Mouse (Mus musculus): ENCODE data around the gene Ostn. TPM values are rescaled to one million over a fixed set of nuclear protein-coding genes. Genes with fewer than 3 reads are reported as not detected.
"Not testable (repeated sequence)": the region's sequence is repeated elsewhere in the genome, so short reads cannot be mapped to it uniquely, and the experiment has no call there.

Ostn gene
- not detected in 2 replicates for polyA plus RNA-seq (2015; fragmentation: Nextera tagmentation; extraction: Ambion mirVana)

- ATAC-seq; H3K9ac ChIP-seq (replicated peaks; ENCODE audit: low read depth, low read length); H3K4me1 ChIP-seq (replicated peaks; ENCODE audit: control insufficient read depth, insufficient read depth, low read length); H3K4me3 ChIP-seq (replicated peaks; ENCODE audit: low read length); H3K27ac ChIP-seq (ENCODE audit: low read length); H3K9me3 ChIP-seq (ENCODE audit: control insufficient read depth, low read length); H3K36me3 ChIP-seq (ENCODE audit: control insufficient read depth, insufficient read depth); H3K4me2 ChIP-seq (ENCODE audit: low read length); H3K27me3 ChIP-seq (replicated peaks; ENCODE audit: control insufficient read depth, insufficient read depth, low read length): not testable (repeated sequence)
- 80% methylated on average over 4 of the region's 4 CpGs for WGBS
These were observed at the start of gene Ostn for GRCm38 (mm10) chr16:27307189-27307588. TSS of gene Ostn (plus strand) at chr16:27307489.

DNA sequence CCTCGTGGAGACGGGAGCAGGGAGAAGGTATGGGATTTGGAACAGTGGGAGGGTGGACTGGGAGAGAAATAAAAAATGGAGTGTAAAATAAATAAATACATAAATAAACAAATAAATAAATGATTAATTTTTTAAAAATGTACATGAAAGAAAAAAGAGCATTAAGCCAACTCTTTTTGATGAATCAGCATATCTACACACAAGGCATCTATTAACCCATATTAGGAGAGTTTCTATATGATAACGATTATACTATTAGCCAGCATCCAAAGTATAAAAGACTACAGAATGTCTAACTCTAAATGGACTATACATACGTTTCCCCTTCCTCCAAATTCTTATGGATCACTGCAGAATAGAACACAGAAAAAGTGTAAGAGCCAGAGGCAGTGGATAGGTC, 38.5 kb upstream of the Ostn start:
- Histone ChIP-seq H3K36me3 (ENCODE audit: control insufficient read depth, insufficient read depth) (no peaks in the 10 kb centered on the region), H3K4me3 (replicated peaks; ENCODE audit: low read length) (no peak overlapping the region), H3K4me1 (replicated peaks; ENCODE audit: control insufficient read depth, insufficient read depth, low read length) (no peaks in the 10 kb centered on the region), H3K9me3 (ENCODE audit: control insufficient read depth, low read length) (no peaks in the 10 kb centered on the region), H3K27me3 (replicated peaks; ENCODE audit: control insufficient read depth, insufficient read depth, low read length) (no peaks in the 10 kb centered on the region), H3K9ac (replicated peaks; ENCODE audit: low read depth, low read length) (no peak overlapping the region), H3K27ac (ENCODE audit: low read length) (no peak overlapping the region), H3K4me2 (ENCODE audit: low read length) (no peak overlapping the region)
- WGBS, result 84% methylated on average over 4 of the region's 4 CpGs
- no peak for ATAC-seq

DNA sequence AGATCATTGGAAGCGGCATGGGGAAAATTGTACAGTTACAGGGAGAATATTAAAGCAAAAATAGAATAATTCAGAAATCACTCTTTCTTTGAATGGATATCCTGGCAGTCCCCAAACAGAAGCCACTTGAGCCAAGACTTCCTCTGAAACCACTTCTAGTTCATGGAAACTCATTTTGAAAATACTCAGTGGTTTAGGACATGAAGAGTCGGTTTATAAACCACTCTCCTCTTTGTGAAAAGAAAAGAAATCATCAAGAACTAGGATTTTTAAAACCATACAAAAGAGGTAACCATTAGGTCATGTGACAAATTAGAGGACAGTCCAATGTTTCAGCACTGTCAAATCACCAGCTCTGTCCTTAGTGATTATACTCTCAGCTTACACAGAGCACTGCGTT, 19.9 kb upstream of the Ostn start:
- Histone ChIP-seq H3K9ac (replicated peaks; ENCODE audit: low read depth, low read length) (no peak overlapping the region), H3K4me3 (replicated peaks; ENCODE audit: low read length) (no peak overlapping the region), H3K27me3 (replicated peaks; ENCODE audit: control insufficient read depth, insufficient read depth, low read length) (no peaks in the 10 kb centered on the region), H3K4me2 (ENCODE audit: low read length) (no peak overlapping the region), H3K9me3 (ENCODE audit: control insufficient read depth, low read length) (no peaks in the 10 kb centered on the region), H3K36me3 (ENCODE audit: control insufficient read depth, insufficient read depth) (no peaks in the 10 kb centered on the region), H3K27ac (ENCODE audit: low read length) (no peak overlapping the region), H3K4me1 (replicated peaks; ENCODE audit: control insufficient read depth, insufficient read depth, low read length) (no peaks in the 10 kb centered on the region)
- ATAC-seq, result no peak
- WGBS, result 79% methylated on average over 3 of the region's 3 CpGs

DNA sequence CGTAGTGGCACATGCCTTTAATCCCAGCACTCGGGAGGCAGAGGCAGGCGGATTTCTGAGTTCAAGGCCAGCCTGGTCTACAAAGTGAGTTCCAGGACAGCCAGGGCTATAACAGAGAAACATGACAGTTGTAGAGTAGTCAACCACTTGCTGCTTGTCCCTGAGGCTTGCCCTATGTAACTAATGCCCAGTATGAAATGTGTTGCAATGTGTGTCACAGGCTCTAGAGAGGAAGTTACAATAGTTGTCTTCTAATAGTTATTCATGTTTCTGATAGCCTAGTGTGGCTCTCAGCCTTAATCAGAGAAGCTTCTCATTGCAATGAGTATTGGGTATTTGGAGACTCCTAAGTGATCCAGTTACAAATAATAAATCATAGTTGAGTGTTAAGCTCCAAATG, 10.8 kb upstream of the Ostn start:
- no peak overlapping the region for H3K4me2 ChIP-seq (ENCODE audit: low read length)
- H3K36me3 ChIP-seq (ENCODE audit: control insufficient read depth, insufficient read depth), result no peaks in the 10 kb centered on the region
- 91% methylated on average over 3 of the region's 3 CpGs for WGBS
- no peaks in the 10 kb centered on the region for H3K9me3 ChIP-seq (ENCODE audit: control insufficient read depth, low read length)
- no peaks in the 10 kb centered on the region for H3K27me3 ChIP-seq (replicated peaks; ENCODE audit: control insufficient read depth, insufficient read depth, low read length)
- no peak overlapping the region for H3K27ac ChIP-seq (ENCODE audit: low read length)
- H3K4me3 ChIP-seq (replicated peaks; ENCODE audit: low read length), result no peak overlapping the region
- no peak for ATAC-seq
- H3K4me1 ChIP-seq (replicated peaks; ENCODE audit: control insufficient read depth, insufficient read depth, low read length), result no peaks in the 10 kb centered on the region
- H3K9ac ChIP-seq (replicated peaks; ENCODE audit: low read depth, low read length), result no peak overlapping the region

DNA sequence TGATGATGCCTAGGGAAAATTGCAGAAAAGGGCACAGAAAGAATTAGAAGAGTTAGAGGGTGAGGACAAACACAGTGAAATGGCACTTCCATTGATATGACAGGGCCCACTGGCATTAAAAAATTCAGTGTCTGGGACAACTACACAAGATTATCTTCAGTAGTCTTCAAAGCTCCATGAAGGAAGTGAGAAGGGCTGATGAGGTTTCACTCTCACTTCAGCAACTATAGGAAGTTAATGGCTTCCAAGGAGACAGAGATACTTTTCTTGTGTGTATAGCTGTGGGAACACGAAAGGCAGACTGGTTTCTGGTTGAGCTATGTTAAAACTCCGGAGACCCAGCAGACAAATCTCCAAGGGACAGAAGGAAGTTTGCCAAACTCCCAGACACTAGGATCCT, 10.4 kb upstream of the Ostn start:
- 77% methylated on average over 2 of the region's 2 CpGs for WGBS

DNA sequence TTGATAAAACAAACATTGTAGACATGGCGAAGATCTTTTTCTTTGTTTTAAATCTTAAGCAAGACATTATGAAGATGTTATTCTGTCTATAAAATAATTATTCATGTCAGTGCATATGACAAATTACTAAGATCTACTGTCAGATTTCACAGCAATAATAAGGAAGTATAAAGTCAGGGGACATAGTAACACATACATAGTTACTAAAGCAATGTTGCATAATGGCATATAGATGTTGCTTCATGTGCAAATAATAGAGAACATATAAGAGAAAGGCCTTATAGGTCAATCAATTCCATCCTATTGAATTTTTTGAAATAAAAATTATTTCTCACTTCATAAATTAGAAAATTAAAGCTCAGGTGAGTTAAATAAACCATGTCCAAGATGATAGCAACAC, 11.8 kb downstream of the Ostn start:
- Histone ChIP-seq H3K4me2 (ENCODE audit: low read length) (no peak overlapping the region), H3K36me3 (ENCODE audit: control insufficient read depth, insufficient read depth) (no peaks in the 10 kb centered on the region), H3K27ac (ENCODE audit: low read length) (no peak overlapping the region), H3K27me3 (replicated peaks; ENCODE audit: control insufficient read depth, insufficient read depth, low read length) (no peaks in the 10 kb centered on the region), H3K4me1 (replicated peaks; ENCODE audit: control insufficient read depth, insufficient read depth, low read length) (no peaks in the 10 kb centered on the region), H3K9ac (replicated peaks; ENCODE audit: low read depth, low read length) (no peak overlapping the region), H3K9me3 (ENCODE audit: control insufficient read depth, low read length) (no peaks in the 10 kb centered on the region), H3K4me3 (replicated peaks; ENCODE audit: low read length) (no peak overlapping the region)
- no peak for ATAC-seq
- 84% methylated on average over 1 of the region's 1 CpGs for WGBS

More for the DNA sequence above, 10.4 kb upstream of the Ostn start:
- H3K27me3 ChIP-seq (replicated peaks; ENCODE audit: control insufficient read depth, insufficient read depth, low read length), result no peaks in the 10 kb centered on the region
- H3K4me1 ChIP-seq (replicated peaks; ENCODE audit: control insufficient read depth, insufficient read depth, low read length), result no peaks in the 10 kb centered on the region
- H3K27ac ChIP-seq (ENCODE audit: low read length), result no peak overlapping the region
- H3K4me2 ChIP-seq (ENCODE audit: low read length), result no peak overlapping the region
- H3K4me3 ChIP-seq (replicated peaks; ENCODE audit: low read length), result no peak overlapping the region
- H3K36me3 ChIP-seq (ENCODE audit: control insufficient read depth, insufficient read depth), result no peaks in the 10 kb centered on the region
- H3K9ac ChIP-seq (replicated peaks; ENCODE audit: low read depth, low read length), result no peak overlapping the region
- no peaks in the 10 kb centered on the region for H3K9me3 ChIP-seq (ENCODE audit: control insufficient read depth, low read length)
- ATAC-seq, result no peak

DNA sequence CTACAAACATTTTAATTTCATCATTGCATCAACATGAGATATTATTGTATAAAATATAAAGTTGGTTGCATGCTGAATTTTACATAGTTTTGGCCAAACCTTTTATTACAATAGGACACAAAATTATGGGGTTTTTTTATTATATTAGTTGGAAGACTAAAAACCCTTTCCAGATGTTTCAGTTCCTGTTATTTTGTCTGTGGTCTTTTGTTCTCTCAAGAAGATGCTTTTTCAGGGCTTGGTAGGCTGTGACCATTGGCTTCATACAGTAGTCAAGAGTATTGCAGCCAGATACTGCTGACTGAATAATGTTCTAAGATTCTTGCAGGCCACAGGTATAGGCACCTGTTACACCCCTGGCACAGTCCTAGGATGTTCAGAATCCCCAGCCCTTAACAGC, 14.8 kb downstream of the Ostn start:
- Histone ChIP-seq H3K27ac (ENCODE audit: low read length) (no peak overlapping the region), H3K36me3 (ENCODE audit: control insufficient read depth, insufficient read depth) (no peaks in the 10 kb centered on the region), H3K27me3 (replicated peaks; ENCODE audit: control insufficient read depth, insufficient read depth, low read length) (no peaks in the 10 kb centered on the region), H3K9ac (replicated peaks; ENCODE audit: low read depth, low read length) (no peak overlapping the region), H3K4me1 (replicated peaks; ENCODE audit: control insufficient read depth, insufficient read depth, low read length) (no peaks in the 10 kb centered on the region), H3K9me3 (ENCODE audit: control insufficient read depth, low read length) (no peaks in the 10 kb centered on the region), H3K4me2 (ENCODE audit: low read length) (no peak overlapping the region), H3K4me3 (replicated peaks; ENCODE audit: low read length) (no peak overlapping the region)
- no peak for ATAC-seq

- no peaks in the 10 kb centered on the region for H3K36me3 ChIP-seq (ENCODE audit: control insufficient read depth, insufficient read depth)
- WGBS, result 94% methylated on average over 2 of the region's 2 CpGs
- ATAC-seq, result no peak
- H3K27me3 ChIP-seq (replicated peaks; ENCODE audit: control insufficient read depth, insufficient read depth, low read length), result no peaks in the 10 kb centered on the region
- no peak overlapping the region for H3K4me3 ChIP-seq (replicated peaks; ENCODE audit: low read length)
- no peak overlapping the region for H3K4me2 ChIP-seq (ENCODE audit: low read length)
- no peak overlapping the region for H3K9ac ChIP-seq (replicated peaks; ENCODE audit: low read depth, low read length)
- H3K27ac ChIP-seq (ENCODE audit: low read length), result no peak overlapping the region
- no peaks in the 10 kb centered on the region for H3K9me3 ChIP-seq (ENCODE audit: control insufficient read depth, low read length)
- no peaks in the 10 kb centered on the region for H3K4me1 ChIP-seq (replicated peaks; ENCODE audit: control insufficient read depth, insufficient read depth, low read length)
These were observed 19.2 kb downstream of the Ostn start for GRCm38 (mm10) chr16:27326463-27326862.

DNA sequence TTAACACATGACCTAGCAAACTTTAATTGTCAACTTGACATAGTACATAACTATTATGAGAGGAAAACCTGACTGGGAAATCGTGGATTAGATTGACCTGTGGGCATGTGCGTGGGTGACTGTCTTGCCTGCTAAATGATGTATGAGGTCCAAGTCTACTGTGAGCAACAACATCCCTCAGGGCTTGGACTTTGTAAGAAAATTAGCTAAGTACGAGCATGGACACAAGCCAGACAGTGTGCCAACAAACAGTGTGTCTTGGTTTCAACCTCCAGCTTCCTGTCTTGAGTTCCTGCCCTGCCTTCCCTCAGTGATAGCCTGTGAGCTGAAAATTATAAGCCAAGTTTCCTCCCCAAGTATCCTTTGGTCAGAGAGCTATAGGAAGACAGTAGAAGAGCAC, 40.2 kb downstream of the Ostn start:
- no peak overlapping the region for H3K9ac ChIP-seq (replicated peaks; ENCODE audit: low read depth, low read length)
- no peaks in the 10 kb centered on the region for H3K36me3 ChIP-seq (ENCODE audit: control insufficient read depth, insufficient read depth)
- H3K27ac ChIP-seq (ENCODE audit: low read length), result no peak overlapping the region
- 77% methylated on average over 3 of the region's 3 CpGs for WGBS
- no peaks in the 10 kb centered on the region for H3K9me3 ChIP-seq (ENCODE audit: control insufficient read depth, low read length)
- no peaks in the 10 kb centered on the region for H3K27me3 ChIP-seq (replicated peaks; ENCODE audit: control insufficient read depth, insufficient read depth, low read length)
- no peak for ATAC-seq
- no peak overlapping the region for H3K4me2 ChIP-seq (ENCODE audit: low read length)
- H3K4me1 ChIP-seq (replicated peaks; ENCODE audit: control insufficient read depth, insufficient read depth, low read length), result no peaks in the 10 kb centered on the region
- no peak overlapping the region for H3K4me3 ChIP-seq (replicated peaks; ENCODE audit: low read length)

GRCm38 (mm10) chr16:27348359-27348758, 41.1 kb downstream of the Ostn start:
- H3K4me3 ChIP-seq (replicated peaks; ENCODE audit: low read length), result no peak overlapping the region
- H3K27ac ChIP-seq (ENCODE audit: low read length), result no peak overlapping the region
- H3K9ac ChIP-seq (replicated peaks; ENCODE audit: low read depth, low read length), result no peak overlapping the region
- 80% methylated on average over 1 of the region's 1 CpGs for WGBS
- no peak for ATAC-seq
- no peaks in the 10 kb centered on the region for H3K4me1 ChIP-seq (replicated peaks; ENCODE audit: control insufficient read depth, insufficient read depth, low read length)
- no peaks in the 10 kb centered on the region for H3K9me3 ChIP-seq (ENCODE audit: control insufficient read depth, low read length)
- H3K36me3 ChIP-seq (ENCODE audit: control insufficient read depth, insufficient read depth), result no peaks in the 10 kb centered on the region
- no peak overlapping the region for H3K4me2 ChIP-seq (ENCODE audit: low read length)
- H3K27me3 ChIP-seq (replicated peaks; ENCODE audit: control insufficient read depth, insufficient read depth, low read length), result no peaks in the 10 kb centered on the region

Measured in forebrain, embryonic 16.5 days (tissue).